Mouse (Mus musculus): ENCODE measurements around the gene Nfkb1.

The Nfkb1 gene

DNA sequence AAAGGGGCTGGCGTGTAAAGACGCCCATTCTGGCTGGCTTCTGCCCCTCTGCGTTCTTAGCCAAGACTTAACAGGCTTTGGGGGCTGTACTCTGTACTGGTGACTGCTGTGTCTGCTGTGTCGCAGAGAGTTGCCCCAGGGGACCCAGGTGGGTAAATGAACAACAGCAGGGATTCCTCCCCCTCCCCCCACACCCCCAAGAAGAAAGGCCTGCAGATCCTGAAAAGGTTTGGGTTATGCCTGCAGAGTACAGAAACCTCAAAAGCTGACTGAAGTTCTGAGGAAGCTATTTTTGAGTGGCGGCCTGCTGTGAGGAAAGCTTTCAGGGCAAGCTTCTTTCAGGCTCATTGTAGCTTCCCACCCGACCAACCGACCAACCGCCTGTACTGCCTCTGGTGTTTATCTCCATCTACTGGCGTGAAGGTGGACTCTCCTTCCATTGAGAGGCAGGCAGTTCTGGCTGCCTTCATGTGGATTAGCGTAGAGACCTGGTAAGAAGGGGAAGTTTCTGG lies 109.7 kb downstream of the Nfkb1 start:
- DNase-seq = peak; percentile 22

DNA sequence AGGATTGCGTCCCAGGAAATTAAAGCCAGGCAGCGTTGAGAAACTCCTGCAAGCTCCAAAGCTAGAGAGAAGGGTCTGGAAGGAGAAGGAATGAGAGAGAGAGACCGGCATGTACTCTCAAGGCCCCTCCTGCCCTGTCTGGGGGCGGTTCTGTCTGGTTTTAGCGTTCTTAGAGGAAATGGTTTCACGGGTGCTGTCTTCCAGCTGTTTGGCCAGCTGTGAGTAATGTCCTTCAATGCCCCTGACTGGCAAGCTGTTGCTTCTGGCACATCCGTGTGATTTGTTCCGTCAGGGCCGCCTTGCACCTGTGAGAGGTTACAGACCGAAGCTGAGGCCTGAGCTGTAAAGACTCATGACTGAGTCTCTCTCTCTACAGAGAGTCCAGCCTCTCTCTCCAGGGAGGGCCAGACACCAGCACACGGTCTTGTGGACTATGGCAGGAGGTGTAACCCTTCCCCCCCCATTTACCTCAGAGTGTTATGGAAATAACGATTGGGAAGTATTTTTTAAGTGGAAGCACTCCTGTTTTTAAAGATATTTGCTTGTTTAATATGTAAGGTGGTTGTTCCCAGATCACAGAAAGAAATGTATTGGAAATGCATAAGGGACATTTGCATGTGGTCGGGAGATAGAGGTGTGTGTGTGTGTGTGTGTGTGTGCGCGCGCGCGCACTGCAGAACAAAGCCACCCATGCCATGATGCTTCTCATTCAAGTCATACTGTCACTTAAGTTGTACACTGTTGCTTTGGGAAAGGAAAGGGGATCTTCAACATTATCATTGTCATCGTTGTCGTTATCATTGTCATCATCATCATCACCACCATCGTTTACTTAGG lies 110.7 kb downstream of the Nfkb1 start:
- DNase-seq = no peak

DNA sequence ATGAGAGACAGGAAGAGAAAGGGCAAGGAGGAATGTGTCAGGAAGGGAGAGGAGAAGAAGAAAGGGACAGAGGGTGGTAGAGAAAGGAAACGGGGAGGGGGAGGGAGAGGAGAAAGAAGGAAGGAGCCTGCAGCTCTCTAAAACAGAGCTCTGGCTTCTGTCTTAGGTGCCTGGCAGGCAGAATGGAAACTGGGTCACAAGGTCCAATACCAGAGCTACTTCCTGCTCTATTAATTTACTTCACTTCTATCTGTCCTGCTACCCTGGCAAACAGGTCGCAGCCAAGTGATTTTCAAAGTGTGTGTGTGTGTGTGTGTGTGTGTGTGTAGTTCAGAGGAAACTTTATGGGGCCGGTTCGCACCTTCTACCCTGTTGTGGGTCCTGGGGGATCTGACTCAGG lies 112.2 kb downstream of the Nfkb1 start:
- no peak for DNase-seq

DNA sequence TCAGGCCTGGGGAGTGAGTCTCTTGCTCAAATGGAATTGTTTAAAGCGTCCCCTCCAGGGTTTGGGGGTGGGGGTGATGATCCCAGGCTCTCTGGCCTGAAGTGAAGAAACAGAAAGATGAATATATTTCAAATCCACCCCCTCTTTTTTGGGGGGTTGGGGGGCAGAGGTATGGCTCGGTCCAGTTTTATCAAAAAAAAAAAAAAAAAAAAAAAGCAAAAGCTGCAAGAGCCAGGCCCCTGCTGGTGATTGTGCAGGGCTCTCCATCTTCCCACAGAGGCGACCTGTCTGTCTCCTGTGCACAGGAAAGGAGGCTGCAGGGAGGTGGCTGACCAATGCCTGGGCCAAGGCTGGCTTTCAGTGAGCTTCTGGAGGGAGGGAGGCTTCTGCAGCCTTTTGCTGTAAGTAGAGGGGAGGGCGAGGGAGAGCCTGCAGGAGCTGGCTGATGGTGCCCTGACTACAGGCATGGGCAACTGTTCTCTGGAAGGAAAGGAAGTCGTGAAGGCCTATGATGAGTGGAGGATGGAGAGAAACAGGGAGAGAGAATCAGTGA lies 112.7 kb downstream of the Nfkb1 start:
- no peak for DNase-seq

DNA sequence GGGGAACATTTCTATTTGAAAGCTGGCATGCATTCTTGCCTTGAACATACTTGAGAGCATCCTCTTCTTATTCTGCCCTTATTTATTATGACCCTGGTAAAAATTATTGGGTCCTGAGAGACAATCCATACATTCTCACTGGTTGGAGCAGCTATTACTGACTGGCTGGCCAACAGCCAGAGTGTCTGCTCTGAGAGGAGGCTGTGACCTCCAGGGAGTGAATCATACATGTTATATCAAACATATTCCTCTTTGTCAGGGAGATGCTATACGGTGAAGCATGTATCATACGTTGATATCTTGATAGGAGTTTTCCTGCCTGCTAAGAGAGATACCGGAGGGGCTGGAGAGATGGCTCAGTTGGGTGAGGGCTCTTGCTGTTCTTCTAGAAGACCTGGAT lies 116.2 kb downstream of the Nfkb1 start:
- DNase-seq = no peak

DNA sequence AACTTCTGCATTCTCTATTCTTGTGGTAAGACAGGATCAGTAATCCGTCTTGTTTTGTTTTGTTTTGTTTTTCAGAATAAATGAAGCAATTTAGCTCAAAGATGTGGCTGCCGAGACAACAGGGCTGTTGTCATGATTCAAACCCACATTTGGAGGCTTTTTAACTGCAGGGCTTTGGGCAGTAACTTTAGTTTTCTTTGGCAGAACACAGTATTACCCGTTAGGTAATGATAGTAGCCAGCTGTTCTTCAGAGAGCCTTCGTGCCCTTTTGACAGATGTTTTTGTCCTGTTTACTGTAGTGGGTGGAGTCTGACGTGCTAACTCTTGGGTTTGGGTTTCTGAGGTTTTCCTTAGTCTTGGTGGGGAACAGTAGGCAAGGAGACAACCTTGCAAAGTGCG lies 118.3 kb downstream of the Nfkb1 start:
- no peak for DNase-seq

DNA sequence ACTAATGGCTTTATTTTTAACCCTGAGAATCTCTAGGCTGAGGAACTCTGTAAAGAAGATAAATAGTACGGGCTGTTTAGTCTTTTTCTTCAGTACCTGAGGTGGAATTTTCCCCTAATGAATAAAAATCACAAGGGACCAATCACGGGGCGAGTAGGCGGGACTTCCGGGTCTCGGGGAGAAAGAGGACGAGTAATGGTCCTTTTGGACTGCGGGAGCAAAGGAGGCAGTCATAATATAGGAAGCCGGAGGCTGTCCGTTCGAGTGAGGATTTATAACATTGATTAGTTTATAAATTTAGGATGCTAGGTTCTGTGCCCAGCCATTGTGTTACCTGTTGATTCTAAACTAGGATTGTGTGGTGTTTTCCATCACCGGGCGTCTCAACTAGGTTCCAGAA lies 119.8 kb downstream of the Nfkb1 start:
- no peak for DNase-seq

DNA sequence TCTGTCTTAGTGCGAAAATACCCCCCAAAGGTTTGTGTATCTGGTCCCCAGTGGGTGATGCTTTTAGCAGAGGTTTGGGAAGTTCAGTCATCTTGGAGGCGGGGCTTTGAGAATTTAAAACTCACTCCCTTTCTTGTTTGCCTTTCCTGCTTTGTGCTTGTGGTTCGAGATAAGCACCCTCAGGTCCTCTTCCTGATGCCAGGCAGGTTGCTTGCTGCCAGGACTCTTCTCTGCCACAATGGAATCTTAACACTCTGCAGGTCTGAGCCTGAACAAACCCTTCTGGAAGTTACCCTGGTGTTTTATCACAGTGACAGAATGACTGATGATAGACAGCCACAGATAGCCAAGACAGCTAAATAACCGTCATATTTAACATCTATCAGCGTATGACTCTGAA lies 122.7 kb downstream of the Nfkb1 start:
- DNase-seq = no peak

DNA sequence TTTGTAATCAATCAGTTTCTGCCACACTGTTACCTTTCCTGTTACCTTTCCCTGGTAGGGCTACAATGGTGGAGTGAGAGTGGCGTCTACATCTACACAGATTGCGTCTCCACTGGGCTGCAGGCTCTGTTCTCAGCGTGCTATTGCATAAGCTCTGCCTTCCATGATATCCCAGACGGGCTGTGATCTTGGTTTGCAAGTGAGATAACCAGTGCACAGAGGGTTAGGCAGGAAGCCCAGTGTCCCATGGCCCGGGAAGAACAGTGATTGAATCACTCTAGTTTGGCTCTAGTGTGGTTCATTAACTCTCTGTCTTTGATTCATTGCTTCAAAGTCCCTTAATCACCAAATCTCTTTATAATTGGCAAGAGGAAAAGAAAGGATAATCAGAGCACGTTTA lies 123.5 kb downstream of the Nfkb1 start:
- DNase-seq = no peak

DNA sequence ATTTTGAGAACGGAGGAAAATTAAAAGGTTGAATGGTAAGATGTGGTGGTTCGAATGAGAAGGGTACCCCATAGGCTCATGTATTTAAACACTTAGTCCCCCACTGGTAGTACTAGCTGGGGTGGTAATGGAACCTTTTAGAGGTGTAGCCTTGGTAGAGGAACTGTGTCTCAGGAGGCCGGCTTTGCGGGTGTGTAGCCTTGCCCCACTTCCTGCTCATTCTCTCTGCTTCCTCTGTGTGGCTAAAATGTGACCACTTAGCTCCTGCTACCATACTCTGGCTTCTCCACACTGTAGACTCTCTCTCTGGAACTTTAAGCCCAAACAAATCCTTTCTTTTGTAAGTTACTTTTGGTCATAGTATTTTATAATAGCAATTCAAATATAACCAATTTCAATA lies 126.0 kb downstream of the Nfkb1 start:
- DNase-seq = no peak

DNA sequence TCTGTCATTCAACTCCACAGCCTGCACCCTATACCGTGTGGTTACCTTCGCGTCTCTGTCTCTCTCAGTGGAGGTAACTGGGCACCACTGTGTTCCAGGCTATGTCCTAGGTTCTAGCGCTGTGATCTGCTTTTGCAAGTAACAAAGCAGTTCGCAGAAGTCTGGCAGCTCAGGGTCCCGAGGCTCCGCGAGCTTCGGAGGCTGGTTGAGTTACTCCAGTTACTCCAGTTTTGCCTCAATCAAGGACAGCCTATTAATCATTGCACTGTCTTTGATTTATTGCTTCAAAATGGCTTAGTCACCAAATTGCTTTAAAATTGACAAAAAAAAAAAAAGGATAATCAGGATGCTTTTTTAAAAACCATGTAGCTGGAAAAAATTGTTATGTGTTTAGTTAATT lies 126.6 kb downstream of the Nfkb1 start:
- DNase-seq = no peak

DNA sequence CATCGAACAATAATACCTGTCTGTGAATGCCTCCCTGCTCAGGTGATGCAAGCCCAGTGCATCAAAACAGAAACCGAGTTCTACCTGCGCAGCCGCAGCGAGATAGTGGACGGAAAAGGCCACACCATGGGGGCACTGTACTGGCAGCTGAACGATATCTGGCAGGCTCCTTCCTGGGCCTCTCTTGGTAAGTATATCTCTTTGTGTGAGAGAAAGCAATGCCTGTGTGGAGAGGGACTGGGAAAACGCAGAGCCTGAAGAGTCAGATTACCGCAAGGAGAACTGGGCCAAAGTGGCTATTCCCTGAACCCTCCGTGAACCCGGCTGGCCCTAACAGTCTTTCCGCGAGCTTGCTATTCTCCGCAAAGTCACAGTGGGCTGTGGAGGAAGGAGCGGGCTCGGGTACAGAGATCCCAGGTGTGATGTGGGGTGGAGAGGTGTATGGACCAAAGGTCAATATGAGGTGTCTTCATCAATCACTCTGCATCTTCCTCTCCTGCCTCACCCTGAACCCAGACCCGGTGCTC lies 128.1 kb downstream of the Nfkb1 start:
- DNase-seq = no peak

DNA sequence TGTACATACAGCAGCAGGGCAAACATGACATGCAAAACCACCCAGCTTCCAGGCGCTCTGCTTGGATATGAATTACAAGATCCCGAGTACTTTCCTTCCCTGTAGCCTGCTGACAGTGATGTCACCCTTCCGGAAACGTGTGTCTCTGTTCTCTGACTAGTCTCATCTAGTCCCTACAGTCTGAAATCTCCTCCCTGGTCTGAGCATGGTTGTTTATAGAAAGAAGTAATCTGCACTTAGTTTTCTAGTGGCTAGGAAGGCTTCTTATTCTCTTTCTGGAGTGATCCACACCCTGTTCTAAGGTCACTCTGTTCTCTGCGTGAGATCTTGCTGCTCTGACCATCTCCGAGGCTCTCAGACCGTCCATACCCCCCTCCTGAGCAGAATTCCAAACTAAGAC lies 129.3 kb downstream of the Nfkb1 start:
- DNase-seq = no peak

DNA sequence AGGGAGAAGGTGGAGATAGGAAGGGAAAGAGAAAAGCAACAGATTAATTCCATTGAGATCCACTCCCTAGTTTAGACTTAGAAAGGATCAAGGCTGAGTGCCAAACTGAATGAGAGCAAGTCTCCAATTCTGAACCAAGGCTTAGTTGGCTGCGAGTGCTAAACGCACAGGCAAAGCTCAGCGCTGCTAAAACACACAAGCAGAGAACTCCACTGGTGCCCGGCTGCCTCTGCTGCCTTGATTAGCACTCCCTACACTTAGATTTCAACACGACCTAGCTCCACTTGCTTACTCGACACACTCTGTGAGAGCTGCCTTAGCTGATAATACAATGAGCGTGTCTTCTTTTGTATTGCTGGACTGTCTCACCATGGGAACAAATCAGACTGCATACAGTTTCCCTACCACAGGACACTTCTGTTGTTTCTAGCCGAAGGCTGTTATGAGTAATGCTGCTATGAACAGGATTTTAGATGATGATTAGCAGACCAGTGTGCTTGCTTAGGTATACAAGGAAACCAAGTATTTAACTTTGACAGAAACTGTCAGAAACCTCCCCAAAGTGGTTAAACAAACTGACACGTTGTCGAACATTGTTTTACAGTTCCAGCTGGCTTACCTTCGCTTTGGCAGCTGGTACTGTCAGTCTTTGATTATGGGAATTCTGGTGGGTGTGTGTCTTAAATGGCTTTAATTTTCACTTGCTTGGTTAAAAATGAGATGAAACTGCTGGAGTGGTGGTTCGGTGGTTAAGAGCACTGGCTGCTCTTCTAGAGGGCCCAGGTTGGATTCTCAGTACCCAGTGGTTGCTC lies 134.3 kb downstream of the Nfkb1 start:
- DNase-seq = no peak

DNA sequence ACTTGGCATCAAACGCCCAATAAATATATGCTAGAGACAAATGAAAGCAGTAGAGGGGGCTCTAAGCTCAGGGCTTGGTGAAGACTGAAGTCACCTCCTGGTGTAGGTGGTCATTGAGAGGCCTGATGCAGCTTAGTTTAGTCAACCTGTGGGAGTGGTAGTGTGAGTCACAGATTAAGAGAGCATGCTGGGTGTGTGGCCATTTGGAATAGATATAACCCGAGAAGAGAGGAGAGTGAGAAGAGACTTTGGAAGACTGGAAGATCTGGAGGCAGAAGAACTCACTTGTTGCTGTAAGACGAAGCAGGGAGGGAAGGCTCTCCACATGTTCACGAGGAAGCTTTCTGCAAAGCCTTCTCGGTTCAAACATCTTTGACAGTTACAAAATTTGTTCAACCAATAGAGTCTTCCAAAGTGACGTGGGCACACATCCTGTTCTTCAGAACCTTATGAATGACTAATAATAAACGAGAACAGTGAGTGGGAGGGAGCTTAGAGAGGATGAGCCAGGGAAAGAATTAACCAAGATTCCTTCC lies 135.2 kb downstream of the Nfkb1 start:
- DNase-seq = no peak

DNA sequence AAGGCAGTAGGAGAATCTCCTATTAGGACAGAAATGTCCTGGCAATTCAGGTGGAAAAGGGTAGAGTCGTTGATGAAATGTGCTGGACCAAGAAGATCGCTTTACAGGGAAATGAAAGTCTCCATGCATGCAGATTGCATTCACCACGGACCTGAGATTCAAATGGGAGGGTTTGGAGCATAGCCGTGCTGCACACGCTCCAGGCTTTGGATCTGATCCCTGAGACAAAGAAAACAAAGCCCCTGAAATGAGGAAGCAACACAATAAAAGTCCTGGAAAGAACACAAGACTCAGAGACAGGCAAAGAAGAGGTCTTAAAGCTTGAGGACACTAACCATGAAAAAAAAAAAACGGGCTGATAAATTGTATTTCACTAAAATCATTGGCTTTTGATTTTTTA lies 136.2 kb downstream of the Nfkb1 start:
- no peak for DNase-seq

DNA sequence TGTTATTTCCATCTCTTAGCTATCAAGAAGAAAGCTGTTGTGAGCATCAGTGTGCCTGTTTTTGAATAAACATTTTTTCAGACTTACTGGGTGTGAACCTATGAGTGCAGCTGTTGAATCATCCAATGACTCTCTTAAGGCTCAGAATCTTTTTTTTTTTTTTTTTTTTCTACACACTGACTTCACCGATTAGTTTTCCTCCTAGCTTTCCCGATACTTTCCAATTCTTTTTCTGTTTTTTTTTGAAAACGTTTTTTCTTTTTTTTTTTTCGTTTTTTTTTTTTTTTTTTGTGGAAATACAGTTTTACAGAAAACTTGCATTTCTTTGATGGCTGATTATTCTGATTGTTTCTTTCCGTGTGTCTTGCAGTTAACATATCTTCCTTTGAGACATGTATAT lies 138.5 kb downstream of the Nfkb1 start:
- no peak for DNase-seq

DNA sequence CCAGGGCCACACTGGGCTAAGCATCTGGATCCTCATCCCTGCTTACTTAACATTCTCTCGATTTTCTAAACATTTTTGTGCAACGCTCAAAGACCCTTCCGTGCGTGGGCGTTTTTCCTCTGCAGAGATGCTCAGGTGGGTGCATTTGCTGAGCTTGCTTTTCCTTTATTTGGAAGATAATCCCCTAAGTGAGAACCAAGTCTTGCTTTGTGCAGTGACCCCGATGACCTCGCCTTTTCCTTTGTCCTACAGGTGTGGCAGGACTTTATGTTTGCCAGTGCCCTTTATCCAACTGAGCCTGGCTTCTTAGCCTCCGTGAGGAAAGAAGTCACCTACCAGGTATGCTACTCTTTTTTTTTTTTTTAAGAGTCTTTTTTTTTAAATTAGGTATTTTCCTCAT lies 144.0 kb downstream of the Nfkb1 start:
- no peak for DNase-seq

DNA sequence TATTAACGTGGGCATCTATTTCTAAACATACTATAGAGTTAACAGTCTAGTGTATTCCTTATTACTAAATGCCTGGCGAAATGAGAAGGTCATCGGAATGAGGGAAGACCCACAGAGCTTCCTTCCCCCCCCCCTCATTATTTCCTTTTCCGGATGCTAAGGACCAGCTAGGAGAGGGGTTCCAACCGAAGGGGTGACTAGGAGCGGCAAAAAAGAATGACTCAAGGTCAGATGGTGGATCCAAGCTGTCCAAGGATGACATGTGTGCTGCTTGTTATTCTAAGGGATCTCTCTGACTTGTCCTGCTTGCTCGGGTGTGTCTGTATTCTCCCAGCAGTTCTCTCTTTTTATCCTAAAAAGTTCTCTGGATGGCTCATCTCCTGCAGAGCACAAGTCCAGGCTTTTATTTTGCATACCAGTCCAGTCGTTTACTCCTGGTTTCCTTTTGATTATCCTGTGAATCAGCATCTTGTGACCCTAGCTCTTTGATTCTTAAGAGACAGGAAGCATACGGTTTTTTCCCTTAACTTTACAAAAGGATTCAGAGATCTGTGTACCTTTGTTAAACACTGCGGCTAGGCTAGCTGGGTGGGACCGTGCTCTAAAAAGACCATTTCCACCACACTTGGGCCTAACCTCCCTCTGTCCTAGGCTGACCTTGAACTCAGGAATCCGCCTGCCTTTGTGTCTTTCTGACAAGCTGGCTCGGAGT lies 145.0 kb downstream of the Nfkb1 start:
- no peak for DNase-seq

Measured in right cerebral cortex, postnatal 4 days (tissue).